Mouse (Mus musculus) spleen, adult 2 months (tissue): Measurements from ENCODE around the gene Med12l. TPM values are rescaled to one million over a fixed set of nuclear protein-coding genes. Genes with fewer than 3 reads are reported as not detected.

ENCODE experiments used
- DNase-seq, 2 experiments: peaks; one replicate each; pipeline versions ENCODE4 v3.0.0 to v3.0.0-alpha.2; 2012 to 2021; ENCODE audit warnings: low spot score in 2 of 2, low read depth in 1 of 2
- H3K27ac ChIP-seq: fragments of 200-500 bp; 2 replicates; pipeline ENCODE4 v1.5.1; 2012; ENCODE audit warnings: low read length, inconsistent platforms; ENCODE audit not compliant: insufficient read depth
- H3K27me3 ChIP-seq: fragments of 200-500 bp; 2 replicates; pipeline ENCODE4 v1.6.1; 2012; ENCODE audit warnings: mild to moderate bottlenecking, moderate library complexity, low read length, inconsistent platforms; ENCODE audit not compliant: control insufficient read depth, insufficient read depth
- H3K36me3 ChIP-seq: fragments of 200-500 bp; 2 replicates; pipeline ENCODE4 v1.6.1; 2012; ENCODE audit warnings: mild to moderate bottlenecking, low read length, inconsistent platforms; ENCODE audit not compliant: control insufficient read depth, insufficient read depth
- H3K4me1 ChIP-seq: fragments of 200-500 bp; 2 replicates; pipeline ENCODE4 v1.6.1; 2011; ENCODE audit warnings: inconsistent platforms; ENCODE audit not compliant: control insufficient read depth, insufficient read depth, insufficient read length
- H3K4me3 ChIP-seq: fragments of 200-500 bp; 2 replicates; pipeline ENCODE4 v1.5.1; 2011; ENCODE audit warnings: mild to moderate bottlenecking, inconsistent platforms; ENCODE audit not compliant: insufficient read depth, insufficient read length; ENCODE audit errors: extremely low read depth
- CTCF ChIP-seq: fragments of 200-500 bp; IDR thresholded peaks from 2 replicates; pipeline ENCODE4 v1.5.1; 2011; ENCODE audit warnings: mild to moderate bottlenecking, inconsistent platforms; ENCODE audit not compliant: insufficient read depth, insufficient read length, insufficient replicate concordance; ENCODE audit errors: extremely low read depth
- POLR2A ChIP-seq: fragments of 200-500 bp; IDR thresholded peaks from 2 replicates; pipeline ENCODE4 v1.6.1; 2011; ENCODE audit warnings: low read depth, low read length, inconsistent platforms
- WGBS: fragments of 180-500 bp; shearing (Covaris S2); methylation state at CpG from one replicate; pipeline ENCODE4 v1.1.7; 2018; 5-methylcytosine and 5-hydroxymethylcytosine counted together
- polyA plus RNA-seq: library from polyadenylated mRNA; depleted of rRNA; stranded (reverse); fragments of >200 nt; gene quantifications from 2 replicates; pipeline ENCODE4 v1.2.3, GENCODE M21; 2012

The Med12l gene
- polyA plus RNA-seq, 1 experiment = 2.0 TPM

- Histone ChIP-seq H3K4me3 (no peak overlapping the region), H3K36me3 (no peaks in the 10 kb centered on the region), H3K4me1 (peaks cover 3% of the 10 kb centered on the region; the same call in 1 of the 2 replicates), H3K27me3 (no peaks in the 10 kb centered on the region), H3K27ac (no peak overlapping the region)
- no peak for DNase-seq
- WGBS = 41% methylated on average over 15 of the region's 15 CpGs
- TF ChIP-seq CTCF = no peak
- no peak for TF ChIP-seq POLR2A
Observed at GRCm38 (mm10) chr3:58983838-58984598, 21.6 kb upstream of the Med12l start.

- H3K4me1 ChIP-seq = peaks cover 3% of the 10 kb centered on the region; the same call in 1 of the 2 replicates
- DNase-seq = no peak
- no peaks in the 10 kb centered on the region for H3K36me3 ChIP-seq
- 68% methylated on average over 4 of the region's 4 CpGs for WGBS
- no peak overlapping the region for H3K27ac ChIP-seq
- TF ChIP-seq POLR2A = no peak
- no peak for TF ChIP-seq CTCF
- no peaks in the 10 kb centered on the region for H3K27me3 ChIP-seq
- H3K4me3 ChIP-seq = no peak overlapping the region
Observed at GRCm38 (mm10) chr3:58985816-58986215, 19.8 kb upstream of the Med12l start.

DNA sequence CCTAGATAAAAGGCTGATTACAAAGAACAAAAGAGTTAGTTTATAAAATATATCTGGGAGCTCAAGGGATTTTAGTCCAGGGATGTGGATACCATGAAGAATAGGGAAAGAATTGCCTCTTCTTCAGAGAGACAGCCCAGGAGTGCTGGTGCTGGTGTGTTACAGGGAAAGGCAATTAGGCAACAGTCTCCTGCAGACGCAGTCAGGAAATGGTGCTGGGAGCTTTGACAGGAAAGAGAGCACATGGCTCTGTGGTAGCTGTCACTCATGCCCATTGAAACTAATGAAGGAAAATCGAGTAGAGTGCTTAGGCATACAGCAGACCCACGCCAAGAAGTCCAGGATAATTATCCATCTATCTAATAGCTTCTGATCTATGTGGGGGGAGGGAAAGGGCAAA lies 16.3 kb upstream of the Med12l start:
- Histone ChIP-seq H3K36me3 (no peaks in the 10 kb centered on the region), H3K4me3 (no peak overlapping the region), H3K4me1 (no peaks in the 10 kb centered on the region), H3K27me3 (no peaks in the 10 kb centered on the region), H3K27ac (no peak overlapping the region)
- 12% methylated on average over 3 of the region's 3 CpGs for WGBS
- TF ChIP-seq CTCF (no peak), POLR2A (no peak)
- no peak for DNase-seq

DNA sequence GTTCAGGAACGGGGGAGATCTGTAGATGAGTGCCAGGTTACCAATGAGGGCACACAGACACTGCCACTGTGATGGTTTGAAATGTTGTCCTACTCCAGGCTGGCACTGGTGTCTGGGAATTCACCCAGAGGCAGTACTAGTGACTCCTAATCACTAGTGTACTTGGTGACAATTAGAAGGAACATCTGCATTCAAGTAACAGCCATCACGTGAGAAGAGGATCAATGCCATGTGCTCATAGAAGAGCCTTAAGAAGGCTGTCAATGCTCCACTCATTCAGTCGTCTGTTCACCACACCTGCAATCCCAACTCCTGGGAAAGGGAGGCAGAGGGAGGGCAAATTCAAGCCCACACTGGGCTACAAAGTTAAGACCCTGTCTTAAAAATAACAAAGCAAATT lies 15.1 kb upstream of the Med12l start:
- no peak for DNase-seq
- Histone ChIP-seq H3K36me3 (no peaks in the 10 kb centered on the region), H3K27me3 (no peaks in the 10 kb centered on the region), H3K27ac (no peak overlapping the region), H3K4me3 (no peak overlapping the region), H3K4me1 (no peaks in the 10 kb centered on the region)
- no peak for TF ChIP-seq POLR2A
- TF ChIP-seq CTCF = no peak
- 88% methylated on average over 3 of the region's 3 CpGs for WGBS

DNA sequence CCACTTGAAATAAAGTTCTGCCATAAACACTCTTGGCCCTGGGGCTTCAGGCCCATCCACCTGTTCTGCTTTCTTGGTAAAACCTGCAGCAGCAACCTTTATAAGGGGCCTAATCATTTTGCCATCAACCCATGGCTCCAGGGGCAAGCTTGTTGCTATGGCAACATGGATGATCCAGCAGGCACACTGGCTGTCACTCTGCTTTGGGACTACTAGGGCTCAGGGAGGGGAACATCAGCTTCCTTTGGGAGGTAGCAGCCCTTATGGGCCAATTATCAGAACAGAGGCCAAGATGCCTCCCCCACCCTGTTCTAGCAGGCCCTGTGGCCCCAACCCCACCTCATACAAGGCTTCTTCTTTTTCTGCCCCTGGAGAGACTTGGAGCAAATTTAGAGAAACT lies 13.5 kb upstream of the Med12l start:
- H3K36me3 ChIP-seq = no peaks in the 10 kb centered on the region
- no peak for TF ChIP-seq CTCF
- no peak for TF ChIP-seq POLR2A
- H3K4me3 ChIP-seq = no peak overlapping the region
- DNase-seq = no peak
- H3K27ac ChIP-seq = no peak overlapping the region
- H3K27me3 ChIP-seq = no peaks in the 10 kb centered on the region
- H3K4me1 ChIP-seq = no peaks in the 10 kb centered on the region

- no peaks in the 10 kb centered on the region for H3K4me1 ChIP-seq
- no peak for DNase-seq
- WGBS = 91% methylated on average over 3 of the region's 3 CpGs
- H3K36me3 ChIP-seq = no peaks in the 10 kb centered on the region
- no peaks in the 10 kb centered on the region for H3K27me3 ChIP-seq
- TF ChIP-seq CTCF = no peak
- TF ChIP-seq POLR2A = no peak
- no peak overlapping the region for H3K4me3 ChIP-seq
- no peak overlapping the region for H3K27ac ChIP-seq
Observed at GRCm38 (mm10) chr3:58993619-58994018, 12.0 kb upstream of the Med12l start.

DNA sequence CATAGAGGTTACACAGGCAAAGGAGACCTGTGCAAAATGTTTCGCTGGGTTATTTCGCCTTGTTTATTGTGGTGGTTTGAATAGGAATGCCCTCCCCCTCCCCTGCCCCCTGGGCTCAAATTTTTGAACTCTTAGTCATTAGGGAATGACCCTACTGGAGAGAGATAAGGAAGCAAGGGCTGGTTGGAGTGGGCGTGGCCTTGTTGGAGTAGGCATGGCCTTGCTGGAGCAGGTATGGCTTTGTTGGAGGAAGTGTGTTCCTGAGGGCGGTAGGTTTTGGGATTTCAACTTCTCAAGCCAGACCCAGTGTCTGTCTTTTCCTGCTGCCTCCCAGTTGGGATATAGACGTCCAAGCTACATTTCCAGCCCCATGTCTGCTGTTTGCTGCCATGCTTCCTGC lies 1.9 kb upstream of the Med12l start:
- peaks cover 32% of the 10 kb centered on the region for H3K27me3 ChIP-seq
- TF ChIP-seq POLR2A (no peak), CTCF (no peak)
- DNase-seq = no peak
- peaks cover 17% of the 10 kb centered on the region; the same call in 1 of the 2 replicates for H3K4me1 ChIP-seq
- no peak overlapping the region for H3K4me3 ChIP-seq
- H3K36me3 ChIP-seq = no peaks in the 10 kb centered on the region
- WGBS = 90% methylated on average over 5 of the region's 5 CpGs
- no peak overlapping the region for H3K27ac ChIP-seq
